8 mouse cellular contexts compared by ENCODE assay signal in genomic region chr1:120093482-120094134, GRCm38 (mm10). TPM values are rescaled to one million over a fixed set of nuclear protein-coding genes. Genes with fewer than 3 reads are reported as not detected.
A peak's percentile ranks its signal among the peaks of the same experiment; 100 is the strongest.
DNase-seq lines count a peak whose midpoint lies in the region; ATAC-seq and TF ChIP-seq lines count a peak whose summit lies in the region.
"Not testable (repeated sequence)": the region's sequence is repeated elsewhere in the genome, so short reads cannot be mapped to it uniquely, and the experiment has no call there.

No protein-coding gene starts in this region.

- not testable (repeated sequence) for H3K4me3 ChIP-seq in hindbrain, postnatal 0 days (ENCODE audit: low read length); left cerebral cortex, adult 2 months

- peak; percentile 87 for TF ChIP-seq CTCF in hindbrain, postnatal 0 days (IDR thresholded peaks at IDR 0.05; ENCODE audit: low read depth)
- peak; percentile 78 for TF ChIP-seq CTCF in left cerebral cortex, adult 2 months (IDR thresholded peaks at IDR 0.05)

- H3K4me2 ChIP-seq in hindbrain, postnatal 0 days (ENCODE audit: low read depth, low read length), result not testable (repeated sequence)

- intact Hi-C loops in left cerebral cortex, adult 2 months (cut with DNase I), result loop anchor here (1.0 kb wide), 1 partner anchor 60 kb away; no protein-coding TSS in a partner anchor

- not testable (repeated sequence) for H3K9ac ChIP-seq in hindbrain, postnatal 0 days (replicated peaks; ENCODE audit: low read length)

- DNase-seq in R1 (ENCODE audit: low read depth, low spot score), result peak; percentile 86
- peak; percentile 74 for DNase-seq in cerebellum, adult 9-11 months
- peak; percentile 66 to 82 for DNase-seq in frontal cortex, postnatal 10 days (ENCODE audit: low spot score in 2 of 2)
- peak; percentile 87 for DNase-seq in hindbrain, postnatal 0 days (ENCODE audit: low spot score)
- DNase-seq in left cerebral cortex, adult 2 months (ENCODE audit: extremely low spot score in 1 of 2, low spot score in 2 of 2), result peak; percentile 83 to 91
- DNase-seq in right cerebral cortex, postnatal 25 days, result peak; percentile 80
- peak; percentile 83 for DNase-seq in urinary bladder, postnatal 25 days (ENCODE audit: low spot score)

- not testable (repeated sequence) for H3K27me3 ChIP-seq in hindbrain, postnatal 0 days (ENCODE audit: insufficient read depth, low read length)

- not testable (repeated sequence) for H3K27ac ChIP-seq in hindbrain, postnatal 0 days; left cerebral cortex, adult 2 months

- ATAC-seq in hindbrain, postnatal 0 days, result peak; percentile 77
- ATAC-seq in megakaryocyte, adult 5-6 weeks (ENCODE audit: poor library complexity, severe bottlenecking), result peak; percentile 95

- H3K9me3 ChIP-seq in hindbrain, postnatal 0 days (ENCODE audit: low read length), result not testable (repeated sequence)

- WGBS in hindbrain, postnatal 0 days, result 56% methylated on average over 11 of the region's 14 CpGs

- not testable (repeated sequence) for H3K36me3 ChIP-seq in hindbrain, postnatal 0 days (ENCODE audit: insufficient read depth, low read length)

- not testable (repeated sequence) for H3K4me1 ChIP-seq in hindbrain, postnatal 0 days (ENCODE audit: insufficient read depth, low read length)

RNA-seq across cellular contexts. Expression of gene Tmem37, which starts 19.7 kb away (rescaled TPM):
- total RNA-seq in hindbrain, postnatal 0 days (2014; rRNA removed), result 2.9 and 3.8 TPM in 2 replicates
- polyA plus RNA-seq in hindbrain, postnatal 0 days (2015; fragmentation: Nextera tagmentation; extraction: Ambion mirVana), result 9.1 and 9.4 TPM in 2 replicates
- 1 to 10 TPM; 1.6 to 2.5 TPM for total RNA-seq in left cerebral cortex, adult 2 months (2021)
- 1.0 TPM in 1 of 2 replicates, not detected in the other for total RNA-seq in megakaryocyte, adult 5-6 weeks (2015)
- total RNA-seq in megakaryocyte, adult 5-6 weeks (2017), result not detected in 2 replicates

RNA-seq across cellular contexts. Expression of gene Dbi, which starts 27.3 kb away (rescaled TPM):
- 529 and 602 TPM in 2 replicates for total RNA-seq in hindbrain, postnatal 0 days (2014; rRNA removed)
- polyA plus RNA-seq in hindbrain, postnatal 0 days (2015; fragmentation: Nextera tagmentation; extraction: Ambion mirVana), result 2,773 and 3,206 TPM in 2 replicates
- total RNA-seq in left cerebral cortex, adult 2 months (2021), result 100 to 1,000 TPM; 202 to 252 TPM
- 379 and 411 TPM in 2 replicates for total RNA-seq in megakaryocyte, adult 5-6 weeks (2015)
- total RNA-seq in megakaryocyte, adult 5-6 weeks (2017), result 330 and 438 TPM in 2 replicates

RNA-seq across cellular contexts. Expression of gene 3110009E18Rik, which starts 27.4 kb away (rescaled TPM):
- total RNA-seq in hindbrain, postnatal 0 days (2014; rRNA removed), result 2.2 and 2.5 TPM in 2 replicates
- polyA plus RNA-seq in hindbrain, postnatal 0 days (2015; fragmentation: Nextera tagmentation; extraction: Ambion mirVana), result 10.7 and 15.2 TPM in 2 replicates
- 1 to 10 TPM; 6.3 to 6.8 TPM for total RNA-seq in left cerebral cortex, adult 2 months (2021)
- 6.0 and 11.7 TPM in 2 replicates for total RNA-seq in megakaryocyte, adult 5-6 weeks (2015)
- total RNA-seq in megakaryocyte, adult 5-6 weeks (2017), result 8.3 and 10.8 TPM in 2 replicates
